Mouse (Mus musculus): Measurements from ENCODE around the gene Dync1i1.

Dync1i1 gene

GRCm38 (mm10) chr6:5770283-5770682 is 44.8 kb downstream of the Dync1i1 start:
- peak in 1 of 2 experiments; percentile 23 for DNase-seq (ENCODE audit: low spot score in 2 of 2)

- no peak for DNase-seq (ENCODE audit: low spot score in 2 of 2)
These were observed 50.0 kb downstream of the Dync1i1 start for GRCm38 (mm10) chr6:5775461-5775860.

GRCm38 (mm10) chr6:5781752-5782151 is 56.3 kb downstream of the Dync1i1 start:
- DNase-seq (ENCODE audit: low spot score in 2 of 2) = no peak

GRCm38 (mm10) chr6:5783830-5784229 is 58.4 kb downstream of the Dync1i1 start:
- DNase-seq (ENCODE audit: low spot score in 2 of 2) = no peak

- no peak for DNase-seq (ENCODE audit: low spot score in 2 of 2)
These were observed 65.2 kb downstream of the Dync1i1 start for GRCm38 (mm10) chr6:5790607-5791006.

- DNase-seq (ENCODE audit: low spot score in 2 of 2) = peak in 1 of 2 experiments; percentile 17
These were observed 68.8 kb downstream of the Dync1i1 start for GRCm38 (mm10) chr6:5794106-5794753.

- no peak for DNase-seq (ENCODE audit: low spot score in 2 of 2)
These were observed 69.9 kb downstream of the Dync1i1 start for GRCm38 (mm10) chr6:5795314-5795713.

- DNase-seq (ENCODE audit: low spot score in 2 of 2) = no peak
These were observed 76.8 kb downstream of the Dync1i1 start for GRCm38 (mm10) chr6:5802124-5802839.

GRCm38 (mm10) chr6:5802840-5803491 is 77.5 kb downstream of the Dync1i1 start:
- no peak for DNase-seq (ENCODE audit: low spot score in 2 of 2)

GRCm38 (mm10) chr6:5808008-5808421 is 82.6 kb downstream of the Dync1i1 start:
- no peak for DNase-seq (ENCODE audit: low spot score in 2 of 2)

GRCm38 (mm10) chr6:5812076-5812475 is 86.6 kb downstream of the Dync1i1 start:
- DNase-seq (ENCODE audit: low spot score in 2 of 2) = no peak

GRCm38 (mm10) chr6:5819674-5820073 is 94.2 kb downstream of the Dync1i1 start:
- no peak for DNase-seq (ENCODE audit: low spot score in 2 of 2)

GRCm38 (mm10) chr6:5825461-5825860 is 100.0 kb downstream of the Dync1i1 start:
- no peak for DNase-seq (ENCODE audit: low spot score in 2 of 2)

GRCm38 (mm10) chr6:5827064-5827463 is 101.6 kb downstream of the Dync1i1 start:
- DNase-seq (ENCODE audit: low spot score in 2 of 2) = no peak

- DNase-seq (ENCODE audit: low spot score in 2 of 2) = no peak
These were observed 103.1 kb downstream of the Dync1i1 start for GRCm38 (mm10) chr6:5828409-5828974.

- DNase-seq (ENCODE audit: low spot score in 2 of 2) = no peak
These were observed 103.7 kb downstream of the Dync1i1 start for GRCm38 (mm10) chr6:5829148-5829547.

- no peak for DNase-seq (ENCODE audit: low spot score in 2 of 2)
These were observed 105.3 kb downstream of the Dync1i1 start for GRCm38 (mm10) chr6:5830717-5831116.

GRCm38 (mm10) chr6:5831233-5831632 is 105.8 kb downstream of the Dync1i1 start:
- DNase-seq (ENCODE audit: low spot score in 2 of 2) = no peak

- no peak for DNase-seq (ENCODE audit: low spot score in 2 of 2)
These were observed 107.4 kb downstream of the Dync1i1 start for GRCm38 (mm10) chr6:5832838-5833237.

GRCm38 (mm10) chr6:5842466-5842865 is 117.0 kb downstream of the Dync1i1 start:
- DNase-seq (ENCODE audit: low spot score in 2 of 2) = no peak

GRCm38 (mm10) chr6:5846154-5846553 is 120.7 kb downstream of the Dync1i1 start:
- no peak for DNase-seq (ENCODE audit: low spot score in 2 of 2)

GRCm38 (mm10) chr6:5854048-5854836 is 128.8 kb downstream of the Dync1i1 start:
- DNase-seq (ENCODE audit: low spot score in 2 of 2) = no peak
